Mouse (Mus musculus) natural killer cell, adult 2 months (primary cell): ENCODE measurements around the gene Rcsd1.

Source experiments
- DNase-seq, 2 experiments: peaks; one replicate each; pipeline ENCODE4 v3.0.0; 2022; ENCODE audit warnings: low spot score in 2 of 2

Rcsd1 gene

DNA sequence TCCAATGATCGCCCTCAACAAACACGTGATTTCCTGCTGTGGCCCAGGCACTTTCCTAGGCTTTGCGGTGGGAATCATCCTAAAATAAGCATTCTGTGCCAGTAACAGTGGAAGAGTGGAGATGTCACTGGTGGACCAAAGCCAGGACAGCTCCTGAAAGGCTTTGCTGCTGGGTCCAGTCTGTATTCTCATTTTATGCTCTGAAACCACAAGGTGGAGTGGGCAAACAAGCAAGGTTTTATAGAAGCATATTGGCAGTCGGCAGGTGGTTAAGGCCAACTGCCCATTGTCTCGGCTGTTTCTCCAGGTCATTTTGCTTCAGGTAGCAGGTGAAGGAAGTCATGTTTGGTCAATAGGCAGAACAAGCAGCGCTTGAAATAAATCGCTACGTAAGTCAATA is 78.4 kb downstream of the Rcsd1 start:
- no peak for DNase-seq

DNA sequence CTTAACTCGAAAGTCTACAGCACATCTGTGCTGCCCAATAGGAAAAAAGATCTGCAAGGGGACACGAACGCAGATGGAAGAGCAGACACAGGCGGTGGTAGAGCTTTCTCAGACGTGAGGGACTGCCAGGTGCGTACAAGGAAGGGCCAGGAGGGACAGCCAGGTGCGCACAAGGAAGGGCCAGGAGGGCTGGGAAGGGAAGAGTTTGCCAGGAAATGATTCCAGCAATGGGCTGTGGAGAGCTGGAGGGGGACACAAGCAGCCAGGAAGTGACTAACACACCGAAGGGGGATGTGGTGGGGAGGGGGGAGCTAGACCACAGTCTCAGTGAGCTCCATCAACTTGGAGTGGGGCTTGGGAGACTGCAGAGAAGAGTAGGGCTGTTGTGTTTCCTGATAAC is 79.6 kb downstream of the Rcsd1 start:
- DNase-seq, result no peak

DNA sequence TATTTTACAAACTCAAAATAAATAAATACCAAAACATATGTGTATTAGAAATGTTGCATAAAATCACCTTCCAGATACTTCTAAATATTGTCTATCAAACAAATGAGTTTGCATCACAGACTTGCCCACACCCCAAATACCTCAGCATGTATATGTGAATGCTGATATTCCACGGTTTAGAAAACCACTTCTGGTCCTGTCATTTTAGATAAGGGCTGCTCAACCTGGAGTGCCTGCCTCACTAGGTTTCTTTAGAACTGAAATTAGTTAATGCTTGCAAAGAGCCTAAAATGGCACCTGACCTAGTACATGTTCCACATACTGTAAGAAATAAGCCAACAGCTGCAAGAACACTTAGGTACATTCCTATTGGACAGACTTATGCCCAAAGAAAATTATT is 81.0 kb downstream of the Rcsd1 start:
- no peak for DNase-seq

DNA sequence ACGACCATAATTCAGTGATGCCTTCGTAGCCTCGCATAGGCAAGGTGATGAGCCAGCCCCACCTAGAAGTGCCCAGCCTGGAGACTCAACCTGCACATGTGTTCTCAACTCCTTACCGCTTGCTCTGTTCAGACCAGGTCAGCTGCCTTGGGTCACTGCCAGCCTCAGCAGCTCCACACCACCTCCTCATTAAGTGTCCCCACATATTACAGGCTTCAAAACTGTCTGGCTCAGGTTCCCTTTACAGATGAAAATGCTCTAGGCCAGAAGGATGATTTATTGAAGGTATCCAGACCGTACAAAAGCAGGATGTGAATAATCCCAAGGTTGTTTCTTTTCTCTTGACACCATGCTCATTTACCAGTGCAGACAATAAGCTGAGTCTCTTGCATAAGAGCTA is 83.7 kb downstream of the Rcsd1 start:
- no peak for DNase-seq

DNA sequence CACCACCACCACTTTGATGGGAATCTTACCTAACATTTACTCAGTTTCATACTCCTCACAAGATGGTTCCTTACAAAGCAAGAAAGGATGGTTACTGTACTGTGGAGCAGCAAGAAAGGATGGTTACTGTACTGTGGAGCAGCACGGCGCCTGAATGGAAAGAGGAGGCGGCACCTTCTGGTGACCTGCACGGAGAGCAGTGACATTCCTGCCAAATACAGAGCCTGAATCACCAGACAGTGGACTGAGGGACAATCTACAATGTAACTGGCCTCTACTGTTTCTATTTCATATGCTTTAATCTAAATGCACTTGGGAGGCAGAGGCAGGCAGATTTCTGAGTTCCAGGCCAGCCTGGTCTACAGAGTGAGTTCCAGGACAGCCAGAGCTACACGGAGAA is 84.5 kb downstream of the Rcsd1 start:
- no peak for DNase-seq

DNA sequence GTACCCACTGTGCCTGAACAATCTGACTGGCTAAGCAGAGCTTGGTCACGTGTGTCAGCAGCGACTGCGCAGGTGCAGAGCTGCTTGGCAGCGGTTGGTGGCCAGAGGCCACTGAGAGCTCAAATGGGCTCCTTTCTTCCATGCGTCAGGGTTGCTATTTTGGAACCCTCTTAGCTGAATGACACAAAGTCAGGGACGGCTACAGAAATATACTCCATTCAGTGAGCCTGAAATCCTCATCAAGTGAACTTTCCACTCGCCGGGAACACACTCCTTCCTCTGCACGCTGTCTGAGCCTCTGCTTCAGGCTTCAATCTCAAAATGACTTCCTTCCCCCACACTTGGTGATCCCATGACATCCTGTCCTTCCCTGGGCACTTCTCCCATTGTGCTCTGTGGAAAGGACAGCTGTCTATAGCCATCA is 91.3 kb downstream of the Rcsd1 start:
- no peak for DNase-seq

DNA sequence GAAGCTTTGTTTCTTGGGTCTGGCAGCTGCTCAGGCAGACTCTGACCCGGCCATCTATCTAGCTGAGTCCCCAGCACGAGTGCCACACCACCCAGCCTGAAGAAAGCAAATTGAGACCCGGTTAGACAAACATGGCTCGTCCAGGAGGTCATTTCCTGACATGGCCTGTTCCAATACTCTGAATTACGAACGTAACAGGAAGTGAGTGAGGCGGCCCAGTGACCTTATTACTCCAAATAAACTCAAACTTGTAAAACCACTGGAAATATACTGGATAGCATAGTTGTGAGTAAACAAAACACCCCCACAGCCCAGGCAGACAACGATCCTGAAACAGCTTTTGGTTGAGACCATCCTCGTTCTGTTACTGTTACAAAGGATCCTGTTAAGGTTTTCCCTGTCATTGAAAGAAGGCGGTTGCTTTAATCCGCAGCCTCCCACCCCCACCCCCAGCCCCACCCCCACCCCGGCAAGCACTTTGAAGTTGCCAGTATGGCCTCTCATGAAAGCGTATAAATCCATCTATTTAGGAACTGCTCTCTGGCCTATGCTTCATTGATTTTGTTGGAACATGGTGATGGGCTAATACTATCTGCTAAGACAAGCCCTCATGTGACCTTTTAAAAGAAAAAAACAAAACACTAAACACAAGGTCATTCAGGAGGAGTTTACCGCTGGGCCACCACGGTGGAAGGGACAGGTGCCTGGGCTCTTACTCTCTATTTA is 92.2 kb downstream of the Rcsd1 start:
- DNase-seq, result no peak

DNA sequence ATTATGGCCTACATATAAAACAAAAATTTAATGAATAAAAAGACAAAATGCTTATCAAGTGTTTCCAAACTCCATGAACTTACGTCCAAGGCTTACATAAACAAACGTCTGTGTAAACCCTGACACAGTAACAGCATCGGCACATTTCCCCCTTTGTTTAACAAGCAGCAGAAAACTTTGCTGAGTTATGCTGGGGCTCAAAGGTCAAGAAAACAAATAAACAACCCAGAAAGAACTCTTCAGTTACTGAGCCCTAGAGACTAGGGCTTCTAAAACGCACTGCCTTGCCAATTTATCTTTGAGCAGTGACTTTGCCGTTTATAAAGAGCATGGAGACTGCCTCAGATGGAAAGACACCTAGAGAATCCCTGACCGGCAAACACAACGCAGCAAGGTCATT is 92.9 kb downstream of the Rcsd1 start:
- DNase-seq, result no peak

DNA sequence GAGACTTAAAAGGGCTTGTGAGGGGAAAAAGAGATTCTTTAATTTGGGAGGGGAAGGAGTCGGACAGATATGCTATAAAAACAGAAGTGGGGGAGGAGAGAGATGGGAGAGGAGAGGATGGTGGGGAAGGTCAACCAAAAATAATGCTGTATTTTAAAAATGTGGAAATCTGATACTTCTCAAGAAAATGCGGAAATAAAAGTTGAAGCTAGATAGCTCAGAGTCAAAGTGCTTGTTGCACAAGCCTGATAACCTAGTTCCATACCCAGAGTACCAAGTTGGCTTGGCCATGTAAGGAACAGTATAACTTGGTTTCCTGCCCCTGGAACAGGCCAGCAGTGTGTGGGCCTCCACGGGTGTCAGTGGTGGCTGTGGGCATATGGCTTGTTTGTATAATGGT is 94.8 kb downstream of the Rcsd1 start:
- DNase-seq, result no peak

DNA sequence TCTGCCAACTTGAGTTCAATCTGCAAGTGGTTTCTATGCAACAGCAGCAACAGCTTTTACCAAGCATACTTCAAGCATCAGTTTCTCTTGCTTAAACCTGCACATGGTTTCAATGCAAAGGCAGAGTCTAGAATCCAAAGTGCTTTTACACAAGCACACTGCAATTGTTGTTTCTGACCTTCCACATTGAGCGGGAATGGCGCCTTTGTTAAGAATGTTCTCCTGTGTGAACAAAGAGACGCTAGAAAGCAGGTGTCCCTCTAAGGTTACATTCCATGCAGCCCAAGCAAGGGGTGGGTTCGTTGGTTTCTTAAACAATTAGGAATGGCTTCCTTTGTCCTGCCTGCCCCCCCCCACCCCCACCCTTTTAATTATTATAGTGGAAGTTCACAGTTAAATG is 95.6 kb downstream of the Rcsd1 start:
- DNase-seq, result no peak

DNA sequence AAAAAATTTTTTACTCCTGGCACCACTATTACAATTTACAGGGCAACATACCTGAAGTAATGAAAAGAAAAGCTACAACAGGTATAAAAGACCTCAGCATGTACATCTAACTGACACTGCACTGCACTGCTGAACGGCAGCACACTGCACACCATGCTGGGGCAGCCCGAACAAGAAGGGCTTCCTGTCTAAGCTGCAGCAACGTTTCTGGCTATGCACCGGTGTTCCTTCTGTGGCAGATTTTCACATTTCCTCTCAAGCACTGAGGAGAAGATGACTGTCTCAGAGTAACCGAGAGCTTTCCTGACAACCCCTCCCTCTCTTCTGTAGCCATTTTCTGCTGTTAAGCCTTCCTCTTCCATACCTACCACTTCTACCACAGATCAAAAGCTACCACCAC is 96.8 kb downstream of the Rcsd1 start:
- no peak for DNase-seq

DNA sequence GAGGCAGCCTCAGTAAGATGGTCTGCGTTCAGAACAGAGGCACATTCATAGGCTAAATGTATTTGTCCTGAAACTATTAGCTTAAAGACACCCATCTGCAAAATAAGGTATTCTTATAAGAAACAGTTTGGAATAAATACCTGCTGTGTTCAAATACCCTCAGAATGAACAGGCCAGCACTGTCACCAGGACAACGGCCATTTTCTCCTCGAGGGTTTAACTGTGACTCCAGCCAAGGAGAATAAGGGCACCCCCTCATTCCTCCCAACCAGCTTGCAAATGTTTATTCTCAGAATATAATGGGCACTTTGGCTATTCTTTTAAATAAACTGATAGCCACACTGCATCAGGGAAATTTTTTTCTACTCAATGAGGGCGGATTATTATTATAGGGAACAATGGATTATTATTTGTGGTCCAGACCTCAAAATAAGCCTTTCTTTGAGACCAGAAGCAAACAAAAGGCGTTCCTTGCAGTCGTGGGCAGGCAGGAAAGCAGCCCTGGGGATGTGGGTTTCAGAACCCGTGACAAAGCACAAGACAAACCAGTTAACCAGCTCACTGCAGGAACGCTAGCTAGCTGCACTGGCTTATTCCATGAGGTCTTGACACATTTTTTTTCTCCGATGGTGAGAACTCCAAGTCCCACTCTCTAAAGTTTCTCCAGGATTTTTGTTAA is 99.1 kb downstream of the Rcsd1 start:
- DNase-seq, result no peak

DNA sequence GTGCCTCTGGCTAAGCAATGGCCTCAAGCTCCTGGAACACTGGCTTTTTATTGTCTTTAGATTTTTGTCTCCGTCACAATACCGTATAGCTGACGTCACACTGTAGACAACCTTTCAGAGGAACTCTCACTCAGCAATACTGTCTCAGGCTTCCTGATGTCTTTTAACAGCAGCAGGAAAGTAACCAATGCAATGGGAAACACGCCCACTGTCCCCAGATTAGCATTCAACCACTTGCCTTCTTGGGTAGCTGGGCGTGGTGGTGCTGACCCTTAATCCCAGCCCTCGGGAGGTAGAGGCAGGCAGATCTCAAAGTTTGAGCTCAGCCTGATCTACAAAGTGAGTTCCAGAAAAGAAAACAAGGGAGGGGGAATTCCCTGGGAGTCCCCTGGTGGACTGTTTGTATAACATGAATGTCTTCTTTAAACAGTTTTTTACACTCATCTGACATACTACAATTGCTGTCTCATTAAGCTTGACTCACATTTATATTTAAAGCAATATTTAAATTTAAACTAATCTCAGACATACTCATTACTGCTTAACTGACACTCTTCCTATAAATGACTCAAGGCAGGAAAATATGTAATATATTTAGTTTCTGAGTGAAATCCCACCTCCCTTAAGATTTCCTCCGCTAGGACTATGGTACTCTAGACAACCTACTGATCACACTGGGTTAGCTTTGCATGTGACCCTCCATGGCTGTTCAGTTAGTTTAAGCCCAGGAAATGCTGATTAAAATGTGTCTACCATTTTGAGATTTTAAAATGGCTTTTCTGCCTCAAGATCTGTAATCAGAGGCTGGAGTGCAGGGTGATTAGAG is 99.8 kb downstream of the Rcsd1 start:
- no peak for DNase-seq

DNA sequence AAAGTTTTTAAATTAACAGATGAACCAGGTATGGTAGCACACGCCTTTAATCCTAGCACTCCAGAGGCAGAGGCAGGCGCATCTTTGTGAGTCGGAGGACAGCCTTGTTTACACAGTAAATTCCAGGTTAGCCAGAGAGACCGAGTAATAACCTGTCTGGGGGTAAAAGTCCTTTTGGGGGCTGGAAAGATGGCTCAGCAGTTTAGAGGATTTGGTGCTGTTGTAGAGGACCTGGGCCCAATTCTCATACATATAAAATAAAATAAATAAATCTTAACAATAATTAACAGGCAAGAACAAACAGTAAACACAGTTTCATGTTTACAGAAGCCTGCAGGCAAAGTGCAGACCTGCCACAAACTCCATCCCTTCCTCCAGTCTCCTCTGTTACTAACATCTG is 100.7 kb downstream of the Rcsd1 start:
- DNase-seq, result no peak

DNA sequence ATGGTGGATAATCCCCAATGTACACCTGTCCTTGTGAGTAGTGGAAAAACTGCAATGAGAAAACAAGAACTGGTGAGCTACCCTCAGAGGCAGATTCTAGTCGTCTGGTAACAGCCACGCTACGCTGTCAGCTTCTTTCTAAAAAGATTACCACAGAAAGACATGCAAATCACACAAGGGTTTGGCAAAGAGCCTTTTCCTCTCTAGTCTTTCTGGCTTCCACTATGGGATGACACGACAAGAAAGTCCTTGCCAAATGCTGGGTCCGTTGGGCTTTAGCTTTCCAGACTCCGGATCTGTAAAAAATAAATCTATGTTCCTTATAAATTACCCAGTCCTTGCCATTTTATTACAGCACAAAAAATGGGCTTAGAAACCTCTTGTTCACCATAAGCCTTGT is 103.8 kb downstream of the Rcsd1 start:
- no peak for DNase-seq

DNA sequence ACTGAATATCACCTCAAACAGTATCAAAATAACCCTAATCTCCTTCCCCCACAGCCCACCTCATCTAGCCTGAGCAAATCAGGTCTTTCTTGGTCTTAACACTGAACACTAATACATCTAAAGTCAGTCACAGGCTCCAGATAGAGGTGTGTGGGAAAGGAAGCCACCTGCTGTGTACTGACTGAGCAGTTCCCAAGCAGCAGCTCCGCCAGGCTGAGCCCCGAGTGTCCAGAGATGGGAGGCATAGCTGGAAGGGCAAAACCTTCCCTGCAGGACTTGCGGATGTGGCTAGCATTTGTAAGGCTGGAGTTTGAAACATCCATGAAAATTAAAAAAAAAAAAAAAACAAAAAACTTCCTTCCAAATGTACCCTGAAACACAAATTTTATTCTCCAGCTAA is 104.4 kb downstream of the Rcsd1 start:
- no peak for DNase-seq

DNA sequence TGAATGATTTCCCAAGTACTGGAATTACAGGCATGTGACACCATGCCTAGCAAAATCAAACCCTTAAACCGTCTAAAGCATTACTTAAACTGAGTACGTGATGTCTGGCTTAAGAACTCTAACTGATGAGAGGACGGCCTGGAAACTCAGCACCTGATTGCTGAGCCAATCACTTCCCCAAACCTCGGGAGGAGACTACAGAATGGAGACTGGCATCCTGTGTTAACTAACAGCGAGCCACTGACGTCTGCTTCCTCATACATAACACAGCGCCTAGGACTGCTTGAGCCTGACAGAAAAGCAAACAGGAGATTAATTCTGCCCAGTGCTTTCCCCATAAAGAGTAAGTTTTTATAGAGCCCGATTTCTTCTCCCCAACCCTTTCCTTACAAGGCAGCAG is 105.4 kb downstream of the Rcsd1 start:
- DNase-seq, result no peak

DNA sequence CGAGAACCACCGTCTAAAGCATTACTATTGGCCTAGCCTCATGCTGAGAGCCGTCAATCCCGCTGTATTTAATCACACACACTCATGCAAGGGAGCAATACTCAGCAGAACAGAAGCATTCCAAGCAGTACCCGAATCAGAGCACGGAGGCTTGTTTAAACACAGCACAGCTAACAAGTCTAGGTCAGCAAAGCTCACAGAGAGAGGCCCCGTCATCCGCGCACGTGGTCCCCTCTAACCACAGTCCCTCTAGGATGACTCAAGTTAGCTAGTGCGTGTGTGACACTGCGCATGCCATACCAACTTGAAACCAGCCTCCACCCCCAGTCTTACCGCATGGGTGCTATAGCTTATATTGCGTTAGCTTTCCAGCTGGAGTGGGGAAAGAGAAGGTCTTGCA is 106.3 kb downstream of the Rcsd1 start:
- DNase-seq, result no peak

DNA sequence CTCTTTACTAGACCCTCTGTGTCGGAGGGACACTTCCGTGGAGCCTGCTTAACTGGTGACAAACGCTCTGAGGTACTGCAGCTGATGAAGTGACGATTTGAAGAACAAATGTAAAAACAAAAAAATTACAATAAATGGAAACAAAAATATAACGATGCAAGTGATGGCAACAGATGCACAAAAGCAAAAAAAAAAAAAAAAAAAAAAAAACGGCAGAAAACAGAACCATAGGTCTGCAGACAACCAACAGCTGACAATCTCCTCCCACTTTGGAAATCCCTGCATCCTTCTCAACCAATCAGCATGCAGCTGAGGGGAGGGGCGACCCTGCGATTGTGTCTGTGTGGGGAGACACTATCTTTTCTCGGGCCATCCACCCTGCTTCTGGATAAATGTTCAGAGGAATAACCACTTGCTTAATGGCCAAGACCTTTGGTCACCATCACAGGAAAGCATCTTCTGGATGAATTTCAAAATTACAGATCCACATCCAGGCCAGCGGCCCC is 107.7 kb downstream of the Rcsd1 start:
- DNase-seq, result no peak
